Mouse (Mus musculus) heart, embryonic 12.5 days (tissue): ENCODE data around the gene Sowaha. TPM values are rescaled to one million over a fixed set of nuclear protein-coding genes. Genes with fewer than 3 reads are reported as not detected.

Experiments used
- ATAC-seq: fragments of 200-750 bp; cut with Nextera tagmentation; 2 replicates; pipeline ENCODE4 v1.8.0; 2017; ENCODE audit warnings: moderate TSS enrichment, moderate library complexity; ENCODE audit not compliant: insufficient number of reproducible peaks, low FRiP score
- H3K27ac ChIP-seq: fragments of 300-500 bp; sonication (generic); 2 replicates; pipeline ENCODE4 v1.5.1; 2016; ENCODE audit warnings: mild to moderate bottlenecking, moderate library complexity; ENCODE audit not compliant: poor library complexity, severe bottlenecking
- H3K27me3 ChIP-seq: fragments of 300-500 bp; sonication (generic); replicated peaks from 2 replicates; pipeline ENCODE4 v1.6.1; 2016; ENCODE audit warnings: mild to moderate bottlenecking, moderate library complexity
- H3K36me3 ChIP-seq: fragments of 300-500 bp; sonication (generic); 2 replicates; pipeline ENCODE4 v1.6.1; 2016; ENCODE audit warnings: mild to moderate bottlenecking, moderate library complexity
- H3K4me1 ChIP-seq: fragments of 300-500 bp; sonication (generic); replicated peaks from 2 replicates; pipeline ENCODE4 v1.6.1; 2016; ENCODE audit warnings: mild to moderate bottlenecking
- H3K4me2 ChIP-seq: fragments of 300-500 bp; sonication (generic); 2 replicates; pipeline ENCODE4 v1.6.1; 2016; ENCODE audit warnings: mild to moderate bottlenecking, moderate library complexity
- H3K4me3 ChIP-seq: fragments of 300-500 bp; sonication (generic); 2 replicates; pipeline ENCODE4 v1.5.1; 2016; ENCODE audit warnings: mild to moderate bottlenecking
- H3K9ac ChIP-seq: fragments of 300-500 bp; sonication (generic); 2 replicates; pipeline ENCODE4 v1.6.1; 2016; ENCODE audit warnings: mild to moderate bottlenecking, moderate library complexity
- H3K9me3 ChIP-seq: fragments of 300-500 bp; sonication (generic); replicated peaks from 2 replicates; pipeline ENCODE4 v1.6.1; 2016; ENCODE audit warnings: mild to moderate bottlenecking, moderate library complexity
- WGBS: fragments of 180-500 bp; shearing (Covaris S2); methylation state at CpG from one replicate; pipeline ENCODE4 v1.1.7; 2016; 5-methylcytosine and 5-hydroxymethylcytosine counted together
- polyA plus RNA-seq: library from polyadenylated mRNA; unstranded; fragments of >200 nt; fragmentation: Nextera tagmentation; extraction: Ambion mirVana; gene quantifications from 2 replicates; pipeline ENCODE4 v1.2.1, GENCODE M21; 2016

The Sowaha gene
- polyA plus RNA-seq, 1 experiment from 2014 or later: 0.54 TPM

- no peak overlapping the region for H3K27ac ChIP-seq
- H3K4me2 ChIP-seq: no peak overlapping the region
- no peaks in the 10 kb centered on the region for H3K36me3 ChIP-seq
- no peak for ATAC-seq
- H3K27me3 ChIP-seq: peaks cover 31% of the 10 kb centered on the region
- 70% methylated on average over 3 of the region's 3 CpGs for WGBS
- H3K9me3 ChIP-seq: no peaks in the 10 kb centered on the region
- peaks cover 11% of the 10 kb centered on the region for H3K4me1 ChIP-seq
- no peak overlapping the region for H3K4me3 ChIP-seq
- no peak overlapping the region for H3K9ac ChIP-seq
These were observed 6.3 kb upstream of the Sowaha start for GRCm38 (mm10) chr11:53486351-53486750.

- 43% methylated on average over 3 of the region's 3 CpGs for WGBS
- no peak for ATAC-seq
- no peaks in the 10 kb centered on the region for H3K9me3 ChIP-seq
- no peaks in the 10 kb centered on the region for H3K36me3 ChIP-seq
- H3K27ac ChIP-seq: no peak overlapping the region
- H3K27me3 ChIP-seq: peaks cover 35% of the 10 kb centered on the region
- H3K4me1 ChIP-seq: peaks cover 11% of the 10 kb centered on the region
- no peak overlapping the region for H3K4me3 ChIP-seq
- no peak overlapping the region for H3K4me2 ChIP-seq
- no peak overlapping the region for H3K9ac ChIP-seq
These were observed 5.6 kb upstream of the Sowaha start for GRCm38 (mm10) chr11:53485719-53486118.

- H3K9ac ChIP-seq: no peak overlapping the region
- H3K27ac ChIP-seq: no peak overlapping the region
- no peak; the same call in 1 of the 2 replicates for ATAC-seq
- H3K9me3 ChIP-seq: no peaks in the 10 kb centered on the region
- no peak overlapping the region for H3K4me3 ChIP-seq
- WGBS: 52% methylated on average over 9 of the region's 9 CpGs
- H3K4me1 ChIP-seq: peaks cover 28% of the 10 kb centered on the region
- no peak overlapping the region for H3K4me2 ChIP-seq
- H3K27me3 ChIP-seq: peaks cover 57% of the 10 kb centered on the region
- no peaks in the 10 kb centered on the region for H3K36me3 ChIP-seq
These were observed 3.3 kb upstream of the Sowaha start for GRCm38 (mm10) chr11:53483159-53483891.

GRCm38 (mm10) chr11:53481088-53481730 lies 1.1 kb upstream of the Sowaha start:
- H3K27me3 ChIP-seq: peaks cover 52% of the 10 kb centered on the region

GRCm38 (mm10) chr11:53479171-53479782 lies 797 bp downstream of the Sowaha start:
- peak; percentile 35; the same call in 1 of the 2 replicates for ATAC-seq
- H3K4me1 ChIP-seq: peaks cover 19% of the 10 kb centered on the region
- H3K9me3 ChIP-seq: no peaks in the 10 kb centered on the region
- H3K4me3 ChIP-seq: peak overlapping the region; percentile 55
- peak overlapping the region; percentile 88 for H3K4me2 ChIP-seq
- no peak overlapping the region for H3K27ac ChIP-seq
- H3K36me3 ChIP-seq: no peaks in the 10 kb centered on the region
- peaks cover 65% of the 10 kb centered on the region for H3K27me3 ChIP-seq
- H3K9ac ChIP-seq: peak overlapping the region; percentile 54
- WGBS: under 1% methylated on average over 62 of the region's 62 CpGs

More at GRCm38 (mm10) chr11:53481088-53481730, 1.1 kb upstream of the Sowaha start:
- Histone ChIP-seq H3K27ac (no peak overlapping the region), H3K4me1 (peaks cover 19% of the 10 kb centered on the region), H3K36me3 (no peaks in the 10 kb centered on the region), H3K4me2 (no peak overlapping the region), H3K9me3 (no peaks in the 10 kb centered on the region), H3K4me3 (no peak overlapping the region), H3K9ac (no peak overlapping the region)
- 66% methylated on average over 4 of the region's 4 CpGs for WGBS
- ATAC-seq: peak; percentile 37; the same call in 1 of the 2 replicates

GRCm38 (mm10) chr11:53478383-53479170 lies 1.5 kb downstream of the Sowaha start:
- peaks cover 72% of the 10 kb centered on the region for H3K27me3 ChIP-seq
- H3K4me1 ChIP-seq: peaks cover 19% of the 10 kb centered on the region
- peak overlapping the region; percentile 88 for H3K4me2 ChIP-seq
- H3K36me3 ChIP-seq: no peaks in the 10 kb centered on the region
- ATAC-seq: peak; percentile 46; the same call in 1 of the 2 replicates
- H3K9me3 ChIP-seq: no peaks in the 10 kb centered on the region; the same call in 1 of the 2 replicates
- WGBS: 5% methylated on average over 79 of the region's 79 CpGs
- no peak overlapping the region for H3K27ac ChIP-seq
- peak overlapping the region; percentile 55 for H3K4me3 ChIP-seq
- peak overlapping the region; percentile 54 for H3K9ac ChIP-seq

- peaks cover 19% of the 10 kb centered on the region for H3K4me1 ChIP-seq
- 0 out of 2 replicates have a peak overlapping the region, but pooled peaks have one; percentile 55 for H3K4me3 ChIP-seq
- peaks cover 77% of the 10 kb centered on the region for H3K27me3 ChIP-seq
- 53% methylated on average over 7 of the region's 7 CpGs for WGBS
- H3K9me3 ChIP-seq: no peaks in the 10 kb centered on the region; the same call in 1 of the 2 replicates
- peak overlapping the region; percentile 88; the same call in 1 of the 2 replicates for H3K4me2 ChIP-seq
- H3K9ac ChIP-seq: no peak overlapping the region
- no peak for ATAC-seq
- H3K36me3 ChIP-seq: no peaks in the 10 kb centered on the region
- no peak overlapping the region for H3K27ac ChIP-seq
These were observed 2.2 kb downstream of the Sowaha start for GRCm38 (mm10) chr11:53477833-53478232.

GRCm38 (mm10) chr11:53475620-53476019 lies 4.5 kb downstream of the Sowaha start:
- Histone ChIP-seq H3K4me3 (no peak overlapping the region), H3K4me2 (no peak overlapping the region), H3K27me3 (peaks cover 80% of the 10 kb centered on the region), H3K9ac (no peak overlapping the region), H3K27ac (no peak overlapping the region), H3K36me3 (no peaks in the 10 kb centered on the region), H3K9me3 (no peaks in the 10 kb centered on the region; the same call in 1 of the 2 replicates), H3K4me1 (peaks cover 23% of the 10 kb centered on the region)
- 30% methylated on average over 8 of the region's 8 CpGs for WGBS
- ATAC-seq: no peak

GRCm38 (mm10) chr11:53472709-53473108 lies 7.4 kb downstream of the Sowaha start:
- Histone ChIP-seq H3K36me3 (no peaks in the 10 kb centered on the region), H3K4me3 (no peak overlapping the region), H3K27ac (no peak overlapping the region), H3K9me3 (no peaks in the 10 kb centered on the region; the same call in 1 of the 2 replicates), H3K27me3 (peaks cover 56% of the 10 kb centered on the region), H3K9ac (no peak overlapping the region), H3K4me2 (no peak overlapping the region), H3K4me1 (peaks cover 11% of the 10 kb centered on the region)
- WGBS: 73% methylated on average over 3 of the region's 3 CpGs
- no peak for ATAC-seq

- Histone ChIP-seq H3K9ac (no peak within 1 kb of the TSS), H3K4me1 (peaks cover 20% of the 10 kb centered on the region), H3K4me2 (peak within 1 kb of the TSS; percentile 64), H3K27me3 (peaks cover 59% of the 10 kb centered on the region), H3K9me3 (no peaks in the 10 kb centered on the region; the same call in 1 of the 2 replicates), H3K4me3 (peak within 1 kb of the TSS; percentile 24), H3K27ac (no peak within 1 kb of the TSS), H3K36me3 (no peaks in the 10 kb centered on the region)
- 4% methylated on average over 29 of the region's 29 CpGs for WGBS
- 0 out of 2 replicates have a peak, but pooled peaks have one; percentile 70 for ATAC-seq
These were observed 9.9 kb downstream of the Sowaha start, which contains the start of gene Gm9837 for GRCm38 (mm10) chr11:53469968-53470695. Gm9837 (minus strand) TSS chr11:53470479.
